Mouse (Mus musculus) embryonic facial prominence, embryonic 11.5 days (tissue): ENCODE measurements around the gene Adrb1. TPM values are rescaled to one million over a fixed set of nuclear protein-coding genes. Genes with fewer than 3 reads are reported as not detected.

ENCODE experiments used
- ATAC-seq: fragments of 200-750 bp; cut with Nextera tagmentation; replicated peaks from 2 replicates; pipeline ENCODE4 v1.8.0; 2017; ENCODE audit warnings: low read depth; ENCODE audit not compliant: insufficient number of reproducible peaks, low FRiP score, low TSS enrichment
- DNase-seq: peaks from one replicate; pipeline ENCODE4 v3.0.0-alpha.2; 2015; ENCODE audit warnings: low spot score
- H3K27ac ChIP-seq: fragments of 300-500 bp; sonication (generic); replicated peaks from 2 replicates; pipeline ENCODE4 v1.5.1; 2014; ENCODE audit warnings: mild to moderate bottlenecking, low read depth, low read length, control low read depth
- H3K27me3 ChIP-seq: fragments of 300-500 bp; sonication (generic); 2 replicates; pipeline ENCODE4 v1.6.1; 2014; ENCODE audit warnings: mild to moderate bottlenecking, low read length, moderate library complexity, mixed read lengths; ENCODE audit not compliant: control insufficient read depth, insufficient read depth
- H3K36me3 ChIP-seq: fragments of 300-500 bp; sonication (generic); replicated peaks from 2 replicates; pipeline ENCODE4 v1.6.1; 2014; ENCODE audit warnings: low read depth, mild to moderate bottlenecking, low read length, moderate library complexity, mixed read lengths; ENCODE audit not compliant: control insufficient read depth, insufficient read depth
- H3K4me1 ChIP-seq: fragments of 300-500 bp; sonication (generic); 2 replicates; pipeline ENCODE4 v1.6.1; 2014; ENCODE audit warnings: low read length, mixed read lengths; ENCODE audit not compliant: control insufficient read depth, insufficient read depth
- H3K4me2 ChIP-seq: fragments of 300-500 bp; sonication (generic); 2 replicates; pipeline ENCODE4 v1.6.1; 2014; ENCODE audit warnings: low read depth, mild to moderate bottlenecking, control low read depth, low read length, moderate library complexity
- H3K4me3 ChIP-seq: fragments of 300-500 bp; sonication (generic); 2 replicates; pipeline ENCODE4 v1.5.1; 2014; ENCODE audit warnings: low read depth, low read length, control low read depth
- H3K9ac ChIP-seq: fragments of 300-500 bp; sonication (generic); replicated peaks from 2 replicates; pipeline ENCODE4 v1.6.1; 2014; ENCODE audit warnings: mild to moderate bottlenecking, control low read depth, low read length
- H3K9me3 ChIP-seq: fragments of 300-500 bp; sonication (generic); replicated peaks from 2 replicates; pipeline ENCODE4 v1.6.1; 2016; ENCODE audit warnings: mild to moderate bottlenecking, low read length, inconsistent platforms, mixed read lengths; ENCODE audit not compliant: control insufficient read depth
- WGBS: fragments of 180-500 bp; shearing (Covaris S2); extraction: QIAGEN DNeasy Blood & Tissue Kit; methylation state at CpG from one replicate; pipeline ENCODE4 v1.1.7; 2014; 5-methylcytosine and 5-hydroxymethylcytosine counted together
- polyA plus RNA-seq: library from polyadenylated mRNA; unstranded; fragments of >200 nt; fragmentation: Nextera tagmentation; extraction: Ambion mirVana; gene quantifications from 2 replicates; pipeline ENCODE4 v1.2.1, GENCODE M21; 2014

The Adrb1 gene
- polyA plus RNA-seq, 1 experiment from 2014 or later: 0.42 TPM

GRCm38 (mm10) chr19:56723331-56724125, 1.5 kb downstream of the Adrb1 start:
- under 1% methylated on average over 71 of the region's 71 CpGs for WGBS
- Histone ChIP-seq H3K9ac (peak overlapping the region; percentile 25), H3K9me3 (no peaks in the 10 kb centered on the region), H3K27ac (no peak overlapping the region), H3K27me3 (peaks cover 66% of the 10 kb centered on the region), H3K36me3 (no peaks in the 10 kb centered on the region), H3K4me3 (peak overlapping the region; percentile 50), H3K4me1 (peaks cover 13% of the 10 kb centered on the region), H3K4me2 (peak overlapping the region; percentile 95)
- DNase-seq (peak; percentile 62), ATAC-seq (no peak)

GRCm38 (mm10) chr19:56724126-56724597, 2.2 kb downstream of the Adrb1 start:
- ATAC-seq: no peak
- Histone ChIP-seq H3K4me2 (peak overlapping the region; percentile 95), H3K4me3 (peak overlapping the region; percentile 50), H3K9ac (no peak overlapping the region), H3K27ac (no peak overlapping the region), H3K9me3 (no peaks in the 10 kb centered on the region), H3K27me3 (peaks cover 66% of the 10 kb centered on the region), H3K4me1 (peaks cover 13% of the 10 kb centered on the region), H3K36me3 (no peaks in the 10 kb centered on the region)
- WGBS: 4% methylated on average over 13 of the region's 13 CpGs
- DNase-seq: no peak

GRCm38 (mm10) chr19:56727170-56727877, 5.3 kb downstream of the Adrb1 start:
- Histone ChIP-seq H3K4me1 (peaks cover 10% of the 10 kb centered on the region), H3K4me2 (no peak overlapping the region)

GRCm38 (mm10) chr19:56734033-56734572, 12.1 kb downstream of the Adrb1 start:
- Histone ChIP-seq H3K4me3 (no peak overlapping the region), H3K4me1 (no peaks in the 10 kb centered on the region), H3K9me3 (no peaks in the 10 kb centered on the region), H3K9ac (no peak overlapping the region), H3K36me3 (no peaks in the 10 kb centered on the region), H3K27ac (no peak overlapping the region), H3K27me3 (no peaks in the 10 kb centered on the region), H3K4me2 (no peak overlapping the region)
- 60% methylated on average over 7 of the region's 7 CpGs for WGBS
- ATAC-seq (no peak), DNase-seq (no peak)

More at GRCm38 (mm10) chr19:56727170-56727877, 5.3 kb downstream of the Adrb1 start:
- 74% methylated on average over 14 of the region's 14 CpGs for WGBS
- H3K9me3 ChIP-seq: no peaks in the 10 kb centered on the region
- no peak overlapping the region for H3K4me3 ChIP-seq
- no peaks in the 10 kb centered on the region for H3K36me3 ChIP-seq
- H3K27me3 ChIP-seq: peaks cover 38% of the 10 kb centered on the region
- DNase-seq: no peak
- ATAC-seq: no peak
- H3K9ac ChIP-seq: no peak overlapping the region
- no peak overlapping the region for H3K27ac ChIP-seq

GRCm38 (mm10) chr19:56735747-56736146, 13.7 kb downstream of the Adrb1 start:
- WGBS: 56% methylated on average over 4 of the region's 4 CpGs

GRCm38 (mm10) chr19:56736287-56736686, 14.3 kb downstream of the Adrb1 start:
- WGBS: 76% methylated on average over 5 of the region's 5 CpGs
- Histone ChIP-seq H3K4me2 (no peak overlapping the region), H3K36me3 (no peaks in the 10 kb centered on the region), H3K4me1 (no peaks in the 10 kb centered on the region), H3K9me3 (no peaks in the 10 kb centered on the region), H3K27ac (no peak overlapping the region), H3K9ac (no peak overlapping the region), H3K4me3 (no peak overlapping the region), H3K27me3 (no peaks in the 10 kb centered on the region)
- DNase-seq (no peak), ATAC-seq (no peak)

More at GRCm38 (mm10) chr19:56735747-56736146, 13.7 kb downstream of the Adrb1 start:
- no peaks in the 10 kb centered on the region for H3K27me3 ChIP-seq
- DNase-seq (no peak), ATAC-seq (no peak)
- no peaks in the 10 kb centered on the region for H3K4me1 ChIP-seq
- no peak overlapping the region for H3K4me2 ChIP-seq
- no peak overlapping the region for H3K4me3 ChIP-seq
- no peak overlapping the region for H3K27ac ChIP-seq
- no peaks in the 10 kb centered on the region for H3K9me3 ChIP-seq
- H3K36me3 ChIP-seq: no peaks in the 10 kb centered on the region
- no peak overlapping the region for H3K9ac ChIP-seq

GRCm38 (mm10) chr19:56745061-56745460, 23.1 kb downstream of the Adrb1 start:
- 61% methylated on average over 7 of the region's 7 CpGs for WGBS
- Histone ChIP-seq H3K4me3 (no peak overlapping the region), H3K9ac (no peak overlapping the region), H3K36me3 (no peaks in the 10 kb centered on the region), H3K4me1 (no peaks in the 10 kb centered on the region; the same call in 1 of the 2 replicates), H3K4me2 (no peak overlapping the region), H3K27me3 (no peaks in the 10 kb centered on the region), H3K27ac (no peak overlapping the region), H3K9me3 (no peaks in the 10 kb centered on the region)
- ATAC-seq (no peak), DNase-seq (no peak)
